Mouse (Mus musculus) kidney, adult 9 months (tissue): ENCODE results near the gene Rsbn1.

Source experiments
- DNase-seq: peaks from one replicate; pipeline ENCODE4 v3.0.0; 2022

Gene Rsbn1

GRCm38 (mm10) chr3:103914010-103914669 is at the start of gene Rsbn1:
Rsbn1 (plus strand) TSS chr3:103914120.
- DNase-seq, result peak; percentile 99

- DNase-seq, result peak; percentile 63
Measured at GRCm38 (mm10) chr3:103864200-103864599, 49.7 kb upstream of the Rsbn1 start.

GRCm38 (mm10) chr3:103867424-103867971 is 46.4 kb upstream of the Rsbn1 start:
- DNase-seq, result no peak

GRCm38 (mm10) chr3:103868008-103868407 is 45.9 kb upstream of the Rsbn1 start:
- DNase-seq, result no peak

- DNase-seq, result no peak
Measured at GRCm38 (mm10) chr3:103872663-103873098, 41.2 kb upstream of the Rsbn1 start.

- DNase-seq, result no peak
Measured at GRCm38 (mm10) chr3:103874329-103874728, 39.6 kb upstream of the Rsbn1 start.

GRCm38 (mm10) chr3:103885946-103886345 is 28.0 kb upstream of the Rsbn1 start:
- DNase-seq, result no peak

- peak; percentile 70 for DNase-seq
Measured at GRCm38 (mm10) chr3:103887581-103887980, 26.3 kb upstream of the Rsbn1 start.

- DNase-seq, result no peak
Measured at GRCm38 (mm10) chr3:103893374-103893773, 20.5 kb upstream of the Rsbn1 start.

- DNase-seq, result peak; percentile 55
Measured at GRCm38 (mm10) chr3:103904705-103905104, 9.2 kb upstream of the Rsbn1 start.

- DNase-seq, result no peak
Measured at GRCm38 (mm10) chr3:103907335-103908030, 6.4 kb upstream of the Rsbn1 start.

GRCm38 (mm10) chr3:103908781-103909180 is 5.1 kb upstream of the Rsbn1 start:
- DNase-seq, result no peak

GRCm38 (mm10) chr3:103913451-103913961 is 414 bp upstream of the Rsbn1 start:
- peak; percentile 15 for DNase-seq

GRCm38 (mm10) chr3:103914732-103915508 is 1.0 kb downstream of the Rsbn1 start:
- DNase-seq, result peak; percentile 61

- no peak for DNase-seq
Measured at GRCm38 (mm10) chr3:103915509-103915896, 1.6 kb downstream of the Rsbn1 start.

- no peak for DNase-seq
Measured at GRCm38 (mm10) chr3:103916205-103916838, 2.4 kb downstream of the Rsbn1 start.

- DNase-seq, result no peak
Measured at GRCm38 (mm10) chr3:103916839-103917237, 2.9 kb downstream of the Rsbn1 start.

GRCm38 (mm10) chr3:103920094-103920493 is 6.2 kb downstream of the Rsbn1 start:
- DNase-seq, result no peak

- no peak for DNase-seq
Measured at GRCm38 (mm10) chr3:103925302-103925701, 11.4 kb downstream of the Rsbn1 start.

- no peak for DNase-seq
Measured at GRCm38 (mm10) chr3:103927511-103927910, 13.6 kb downstream of the Rsbn1 start.

GRCm38 (mm10) chr3:103944794-103945562 is 31.1 kb downstream of the Rsbn1 start:
- DNase-seq, result no peak

- DNase-seq, result no peak
Measured at GRCm38 (mm10) chr3:103948666-103949065, 34.7 kb downstream of the Rsbn1 start.
